Mouse (Mus musculus) liver, embryonic 11.5 days (tissue): ENCODE data around the gene Svs3b. TPM values are rescaled to one million over a fixed set of nuclear protein-coding genes. Genes with fewer than 3 reads are reported as not detected.
"Not testable (repeated sequence)": the region's sequence is repeated elsewhere in the genome, so short reads cannot be mapped to it uniquely, and the experiment has no call there.

Experiments used
- ATAC-seq: fragments of 200-750 bp; cut with Nextera tagmentation; replicated peaks from 2 replicates; pipeline ENCODE4 v1.8.0; 2017; ENCODE audit warnings: moderate number of reproducible peaks, mild to moderate bottlenecking, moderate TSS enrichment, moderate library complexity; ENCODE audit not compliant: low FRiP score
- DNase-seq: peaks from one replicate; pipeline ENCODE4 v3.0.0-alpha.2; 2017; ENCODE audit warnings: low spot score
- H3K27ac ChIP-seq: fragments of 300-500 bp; sonication (generic); 2 replicates; pipeline ENCODE4 v1.5.1; 2014; ENCODE audit warnings: mild to moderate bottlenecking, low read depth, low read length, control low read depth
- H3K27me3 ChIP-seq: fragments of 300-500 bp; sonication (generic); replicated peaks from 2 replicates; pipeline ENCODE4 v1.6.1; 2014; ENCODE audit warnings: low read length, mixed read lengths; ENCODE audit not compliant: control insufficient read depth, insufficient read depth
- H3K36me3 ChIP-seq: fragments of 300-500 bp; sonication (generic); 2 replicates; pipeline ENCODE4 v1.6.1; 2014; ENCODE audit warnings: mild to moderate bottlenecking, low read length, moderate library complexity, mixed read lengths; ENCODE audit not compliant: control insufficient read depth, insufficient read depth
- H3K4me1 ChIP-seq: fragments of 300-500 bp; sonication (generic); replicated peaks from 2 replicates; pipeline ENCODE4 v1.6.1; 2014; ENCODE audit warnings: low read length, mixed read lengths; ENCODE audit not compliant: control insufficient read depth, insufficient read depth
- H3K4me2 ChIP-seq: fragments of 300-500 bp; sonication (generic); 2 replicates; pipeline ENCODE4 v1.6.1; 2014; ENCODE audit warnings: mild to moderate bottlenecking, control low read depth, moderate library complexity
- H3K4me3 ChIP-seq: fragments of 300-500 bp; sonication (generic); 2 replicates; pipeline ENCODE4 v1.5.1; 2014; ENCODE audit warnings: low read depth, low read length, control low read depth
- H3K9ac ChIP-seq: fragments of 300-500 bp; sonication (generic); 2 replicates; pipeline ENCODE4 v1.6.1; 2014; ENCODE audit warnings: low read depth, low read length, control low read depth
- H3K9me3 ChIP-seq: fragments of 300-500 bp; sonication (generic); 2 replicates; pipeline ENCODE4 v1.6.1; 2016; ENCODE audit warnings: low read length, inconsistent platforms, mixed read lengths; ENCODE audit not compliant: control insufficient read depth
- WGBS: fragments of 180-500 bp; shearing (Covaris S2); extraction: QIAGEN DNeasy Blood & Tissue Kit; methylation state at CpG from one replicate; pipeline ENCODE4 v1.1.7; 2014; 5-methylcytosine and 5-hydroxymethylcytosine counted together
- polyA plus RNA-seq: library from polyadenylated mRNA; unstranded; fragments of >200 nt; fragmentation: Nextera tagmentation; extraction: Ambion mirVana; gene quantifications from 2 replicates; pipeline ENCODE4 v1.2.1, GENCODE M21; 2014

Svs3b gene
- polyA plus RNA-seq, result not detected in 2 replicates

GRCm38 (mm10) chr2:164256540-164256939 lies at the start of gene Svs3b:
Svs3b (minus strand) TSS chr2:164256640.
- H3K4me3 ChIP-seq, ATAC-seq, H3K4me1 ChIP-seq, H3K27me3 ChIP-seq, H3K36me3 ChIP-seq, DNase-seq, H3K9ac ChIP-seq, H3K27ac ChIP-seq, H3K9me3 ChIP-seq, H3K4me2 ChIP-seq: not testable (repeated sequence)
- 80% methylated on average over 1 of the region's 1 CpGs for WGBS

GRCm38 (mm10) chr2:164288968-164289367 lies 32.5 kb upstream of the Svs3b start, which contains the start of gene Svs3a:
Svs3a (plus strand) TSS chr2:164289268.
- not testable (repeated sequence) for H3K9ac ChIP-seq, H3K4me2 ChIP-seq, H3K4me1 ChIP-seq, ATAC-seq, H3K4me3 ChIP-seq, H3K36me3 ChIP-seq, H3K9me3 ChIP-seq, H3K27ac ChIP-seq, H3K27me3 ChIP-seq, DNase-seq
- 63% methylated on average over 1 of the region's 1 CpGs for WGBS

- H3K4me1 ChIP-seq, result no peaks in the 10 kb centered on the region
- 82% methylated on average over 4 of the region's 4 CpGs for WGBS
- no peak for ATAC-seq
Observed at GRCm38 (mm10) chr2:164278359-164278758, 21.9 kb upstream of the Svs3b start, which contains the start of gene Svs4. Svs4 (minus strand) TSS chr2:164278459.

GRCm38 (mm10) chr2:164238366-164238765 lies 18.1 kb downstream of the Svs3b start, which contains the start of gene Svs2:
Svs2 (minus strand) TSS chr2:164238466.
- ATAC-seq (no peak), DNase-seq (no peak)
- H3K9me3 ChIP-seq, result no peaks in the 10 kb centered on the region
- 77% methylated on average over 3 of the region's 3 CpGs for WGBS
- H3K4me1 ChIP-seq, result no peaks in the 10 kb centered on the region
- no peak within 1 kb of the TSS for H3K4me3 ChIP-seq
- H3K9ac ChIP-seq, result no peak within 1 kb of the TSS
- H3K27ac ChIP-seq, result no peak within 1 kb of the TSS
- H3K27me3 ChIP-seq, result no peaks in the 10 kb centered on the region
- H3K36me3 ChIP-seq, result no peaks in the 10 kb centered on the region
- H3K4me2 ChIP-seq, result no peak within 1 kb of the TSS

More at GRCm38 (mm10) chr2:164278359-164278758, 21.9 kb upstream of the Svs3b start, which contains the start of gene Svs4:
- Histone ChIP-seq H3K27ac (no peak within 1 kb of the TSS), H3K27me3 (no peaks in the 10 kb centered on the region), H3K9ac (no peak within 1 kb of the TSS), H3K4me2 (no peak within 1 kb of the TSS), H3K36me3 (no peaks in the 10 kb centered on the region), H3K9me3 (no peaks in the 10 kb centered on the region), H3K4me3 (no peak within 1 kb of the TSS)
- DNase-seq, result no peak

- Histone ChIP-seq H3K9me3 (no peaks in the 10 kb centered on the region), H3K9ac (no peak overlapping the region), H3K4me2 (no peak overlapping the region), H3K4me3 (no peak overlapping the region), H3K27ac (no peak overlapping the region), H3K36me3 (no peaks in the 10 kb centered on the region), H3K4me1 (no peaks in the 10 kb centered on the region), H3K27me3 (no peaks in the 10 kb centered on the region)
- no peak for DNase-seq
- no peak for ATAC-seq
- WGBS, result 87% methylated on average over 8 of the region's 8 CpGs
Observed at GRCm38 (mm10) chr2:164232671-164233070, 23.8 kb downstream of the Svs3b start.

GRCm38 (mm10) chr2:164228361-164229070 lies 27.9 kb downstream of the Svs3b start:
- H3K4me2 ChIP-seq, result no peak overlapping the region
- no peak overlapping the region for H3K9ac ChIP-seq
- DNase-seq, result no peak
- 80% methylated on average over 8 of the region's 8 CpGs for WGBS
- no peak for ATAC-seq
- H3K27ac ChIP-seq, result no peak overlapping the region
- H3K4me3 ChIP-seq, result no peak overlapping the region
- H3K9me3 ChIP-seq, result no peaks in the 10 kb centered on the region
- H3K4me1 ChIP-seq, result no peaks in the 10 kb centered on the region
- H3K36me3 ChIP-seq, result no peaks in the 10 kb centered on the region
- no peaks in the 10 kb centered on the region for H3K27me3 ChIP-seq

GRCm38 (mm10) chr2:164221522-164221921 lies 34.9 kb downstream of the Svs3b start, which contains the start of gene Wfdc15b:
Wfdc15b (minus strand) TSS chr2:164221660.
- Histone ChIP-seq H3K9ac (no peak within 1 kb of the TSS), H3K9me3 (no peaks in the 10 kb centered on the region), H3K4me1 (no peaks in the 10 kb centered on the region), H3K27me3 (no peaks in the 10 kb centered on the region), H3K4me3 (no peak within 1 kb of the TSS), H3K27ac (no peak within 1 kb of the TSS), H3K4me2 (no peak within 1 kb of the TSS), H3K36me3 (no peaks in the 10 kb centered on the region)
- ATAC-seq (no peak), DNase-seq (no peak)
- WGBS, result 77% methylated on average over 11 of the region's 11 CpGs

- Histone ChIP-seq H3K9me3 (no peaks in the 10 kb centered on the region), H3K27ac (no peak overlapping the region), H3K4me2 (no peak overlapping the region), H3K4me3 (no peak overlapping the region), H3K9ac (no peak overlapping the region), H3K4me1 (no peaks in the 10 kb centered on the region), H3K36me3 (no peaks in the 10 kb centered on the region), H3K27me3 (no peaks in the 10 kb centered on the region)
- DNase-seq, result no peak
- 82% methylated on average over 9 of the region's 9 CpGs for WGBS
- ATAC-seq, result no peak
Observed at GRCm38 (mm10) chr2:164219295-164219694, 37.1 kb downstream of the Svs3b start.

- Histone ChIP-seq H3K4me2 (no peak overlapping the region), H3K4me3 (no peak overlapping the region), H3K9ac (no peak overlapping the region), H3K4me1 (no peaks in the 10 kb centered on the region), H3K9me3 (no peaks in the 10 kb centered on the region), H3K36me3 (no peaks in the 10 kb centered on the region), H3K27me3 (no peaks in the 10 kb centered on the region), H3K27ac (no peak overlapping the region)
- DNase-seq, result no peak
- 88% methylated on average over 5 of the region's 5 CpGs for WGBS
- no peak for ATAC-seq
Observed at GRCm38 (mm10) chr2:164212711-164213110, 43.7 kb downstream of the Svs3b start.
